Mouse (Mus musculus) heart, embryonic 11.5 days (tissue): ENCODE results near the gene 4930524J08Rik. TPM values are rescaled to one million over a fixed set of nuclear protein-coding genes. Genes with fewer than 3 reads are reported as not detected.

Experiments used
- ATAC-seq: fragments of 200-750 bp; cut with Nextera tagmentation; replicated peaks from 2 replicates; pipeline ENCODE4 v1.8.0; 2017; ENCODE audit warnings: moderate library complexity; ENCODE audit not compliant: insufficient number of reproducible peaks, low FRiP score, low TSS enrichment
- H3K27ac ChIP-seq: fragments of 300-500 bp; sonication (generic); 2 replicates; pipeline ENCODE4 v1.5.1; 2014; ENCODE audit warnings: mild to moderate bottlenecking, low read depth, low read length
- H3K27me3 ChIP-seq: fragments of 300-500 bp; sonication (generic); 2 replicates; pipeline ENCODE4 v1.6.1; 2014; ENCODE audit warnings: mild to moderate bottlenecking, low read length, mixed read lengths; ENCODE audit not compliant: control insufficient read depth, insufficient read depth
- H3K36me3 ChIP-seq: fragments of 300-500 bp; sonication (generic); 2 replicates; pipeline ENCODE4 v1.6.1; 2014; ENCODE audit warnings: mild to moderate bottlenecking, low read length, moderate library complexity, mixed read lengths; ENCODE audit not compliant: control insufficient read depth, insufficient read depth
- H3K4me1 ChIP-seq: fragments of 300-500 bp; sonication (generic); 2 replicates; pipeline ENCODE4 v1.6.1; 2014; ENCODE audit warnings: low read length; ENCODE audit not compliant: control insufficient read depth, insufficient read depth
- H3K4me2 ChIP-seq: fragments of 300-500 bp; sonication (generic); 2 replicates; pipeline ENCODE4 v1.6.1; 2014; ENCODE audit warnings: mild to moderate bottlenecking, moderate library complexity
- H3K4me3 ChIP-seq: fragments of 300-500 bp; sonication (generic); 2 replicates; pipeline ENCODE4 v1.5.1; 2014; ENCODE audit warnings: low read depth, low read length
- H3K9ac ChIP-seq: fragments of 300-500 bp; sonication (generic); 2 replicates; pipeline ENCODE4 v1.6.1; 2014; ENCODE audit warnings: mild to moderate bottlenecking, low read depth, low read length, moderate library complexity
- H3K9me3 ChIP-seq: fragments of 300-500 bp; sonication (generic); replicated peaks from 2 replicates; pipeline ENCODE4 v1.6.1; 2016; ENCODE audit warnings: low read length; ENCODE audit not compliant: control insufficient read depth
- WGBS: fragments of 180-500 bp; shearing (Covaris S2); extraction: QIAGEN DNeasy Blood & Tissue Kit; methylation state at CpG from one replicate; pipeline ENCODE4 v1.1.7; 2014; ENCODE audit not compliant: insufficient replicate concordance; 5-methylcytosine and 5-hydroxymethylcytosine counted together
- polyA plus RNA-seq: library from polyadenylated mRNA; unstranded; fragments of >200 nt; fragmentation: Nextera tagmentation; extraction: Ambion mirVana; gene quantifications from 2 replicates; pipeline ENCODE4 v1.2.1, GENCODE M21; 2014

4930524J08Rik gene
- polyA plus RNA-seq, 1 experiment from 2014 or later: 1.7 TPM

GRCm38 (mm10) chr5:99959236-99959936 lies 19.5 kb upstream of the 4930524J08Rik start:
- no peaks in the 10 kb centered on the region for H3K4me1 ChIP-seq
- peaks cover 17% of the 10 kb centered on the region for H3K36me3 ChIP-seq
- H3K4me3 ChIP-seq: no peak overlapping the region
- H3K27ac ChIP-seq: no peak overlapping the region
- H3K9me3 ChIP-seq: no peaks in the 10 kb centered on the region
- no peak for ATAC-seq
- no peaks in the 10 kb centered on the region for H3K27me3 ChIP-seq
- H3K9ac ChIP-seq: no peak overlapping the region
- WGBS: 86% methylated on average over 2 of the region's 2 CpGs
- H3K4me2 ChIP-seq: no peak overlapping the region

DNA sequence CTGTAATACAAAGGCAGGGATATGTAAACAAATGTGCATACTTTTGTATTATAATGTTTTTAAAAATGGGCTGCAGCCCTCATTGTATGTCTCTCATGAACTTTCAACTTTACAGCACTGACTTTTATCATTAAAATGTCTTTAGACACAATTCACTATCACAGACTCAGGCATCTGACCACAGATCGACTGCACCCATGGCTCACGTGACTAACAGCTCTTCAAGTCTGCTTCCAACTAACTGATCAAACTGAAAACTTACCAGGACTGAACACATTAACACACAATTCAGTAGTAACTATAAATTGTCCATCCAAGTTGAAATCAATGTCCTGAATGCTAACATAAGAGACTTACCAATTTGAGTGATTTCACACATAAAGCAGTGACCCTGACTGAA lies 18.9 kb upstream of the 4930524J08Rik start:
- H3K27me3 ChIP-seq: no peaks in the 10 kb centered on the region
- no peaks in the 10 kb centered on the region for H3K9me3 ChIP-seq
- ATAC-seq: no peak
- no peak overlapping the region for H3K4me3 ChIP-seq
- H3K4me2 ChIP-seq: no peak overlapping the region
- no peaks in the 10 kb centered on the region for H3K4me1 ChIP-seq
- H3K9ac ChIP-seq: no peak overlapping the region
- 86% methylated on average over 2 of the region's 2 CpGs for WGBS
- no peak overlapping the region for H3K27ac ChIP-seq
- peaks cover 19% of the 10 kb centered on the region for H3K36me3 ChIP-seq

DNA sequence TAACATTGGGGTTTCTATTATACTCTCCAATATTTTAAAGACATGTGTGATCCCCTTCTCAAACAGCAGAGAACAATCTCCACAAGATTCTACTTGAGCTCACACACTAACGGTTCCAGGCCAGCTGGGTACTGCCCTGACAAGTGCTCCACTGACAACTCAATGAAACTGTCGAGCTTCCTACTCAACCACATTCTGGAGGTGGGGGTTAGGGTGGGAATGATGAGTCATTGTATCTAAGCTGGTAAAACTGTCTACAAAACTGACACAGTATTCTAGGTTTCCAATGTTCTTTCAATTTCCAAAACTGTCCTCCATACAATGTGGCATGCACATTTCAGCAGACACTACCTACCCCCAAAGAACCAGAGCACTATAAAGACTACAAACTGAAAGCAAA lies 4.9 kb upstream of the 4930524J08Rik start:
- H3K4me2 ChIP-seq: peak overlapping the region; percentile 50
- no peaks in the 10 kb centered on the region for H3K9me3 ChIP-seq
- 13% methylated on average over 2 of the region's 2 CpGs for WGBS
- no peak overlapping the region for H3K9ac ChIP-seq
- ATAC-seq: no peak
- no peaks in the 10 kb centered on the region for H3K27me3 ChIP-seq
- peaks cover 29% of the 10 kb centered on the region for H3K4me1 ChIP-seq
- no peak overlapping the region for H3K27ac ChIP-seq
- H3K36me3 ChIP-seq: peaks cover 3% of the 10 kb centered on the region; the same call in 1 of the 2 replicates
- H3K4me3 ChIP-seq: no peak overlapping the region

DNA sequence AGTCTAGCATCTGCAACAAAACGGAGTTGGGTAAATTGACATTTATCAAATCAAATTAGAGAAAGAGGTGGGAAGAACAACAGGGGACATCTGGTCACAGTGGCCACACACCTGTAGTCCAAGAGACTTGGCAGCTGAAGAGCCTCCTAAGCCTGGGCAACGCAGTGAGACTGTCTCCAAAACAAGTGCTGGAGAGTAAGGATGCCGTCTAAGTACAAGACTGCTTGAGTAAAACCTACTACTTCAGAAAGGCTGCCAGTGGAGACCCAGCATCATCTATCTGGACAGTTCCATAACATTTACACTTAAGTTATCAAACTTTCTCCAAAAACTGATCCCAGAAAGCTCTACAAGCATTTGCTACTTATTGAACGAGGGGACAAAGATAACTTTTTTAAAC lies 3.8 kb upstream of the 4930524J08Rik start:
- peak overlapping the region; percentile 22 for H3K4me3 ChIP-seq

GRCm38 (mm10) chr5:99975776-99976175 lies 3.1 kb upstream of the 4930524J08Rik start:
- Histone ChIP-seq H3K27me3 (no peaks in the 10 kb centered on the region), H3K4me1 (peaks cover 26% of the 10 kb centered on the region), H3K27ac (no peak overlapping the region), H3K9ac (no peak overlapping the region), H3K4me3 (peak overlapping the region; percentile 30), H3K4me2 (peak overlapping the region; percentile 86), H3K9me3 (no peaks in the 10 kb centered on the region), H3K36me3 (peaks cover 2% of the 10 kb centered on the region; the same call in 1 of the 2 replicates)
- WGBS: 62% methylated on average over 1 of the region's 1 CpGs
- ATAC-seq: no peak

More for the DNA sequence above, 3.8 kb upstream of the 4930524J08Rik start:
- no peak overlapping the region for H3K9ac ChIP-seq
- 49% methylated on average over 4 of the region's 4 CpGs for WGBS
- no peaks in the 10 kb centered on the region for H3K9me3 ChIP-seq
- ATAC-seq: no peak
- H3K27me3 ChIP-seq: no peaks in the 10 kb centered on the region
- H3K4me2 ChIP-seq: peak overlapping the region; percentile 50
- H3K36me3 ChIP-seq: peaks cover 3% of the 10 kb centered on the region; the same call in 1 of the 2 replicates
- H3K4me1 ChIP-seq: peaks cover 26% of the 10 kb centered on the region
- no peak overlapping the region for H3K27ac ChIP-seq

- ATAC-seq: no peak
- peaks cover 26% of the 10 kb centered on the region for H3K4me1 ChIP-seq
- 16% methylated on average over 8 of the region's 8 CpGs for WGBS
- peak overlapping the region; percentile 97 for H3K4me3 ChIP-seq
- H3K27ac ChIP-seq: no peak overlapping the region
- no peaks in the 10 kb centered on the region for H3K27me3 ChIP-seq
- H3K9ac ChIP-seq: peak overlapping the region; percentile 99
- H3K9me3 ChIP-seq: no peaks in the 10 kb centered on the region
- no peaks in the 10 kb centered on the region for H3K36me3 ChIP-seq
- H3K4me2 ChIP-seq: peak overlapping the region; percentile 86
These were observed 2.4 kb upstream of the 4930524J08Rik start for GRCm38 (mm10) chr5:99976334-99976955.

DNA sequence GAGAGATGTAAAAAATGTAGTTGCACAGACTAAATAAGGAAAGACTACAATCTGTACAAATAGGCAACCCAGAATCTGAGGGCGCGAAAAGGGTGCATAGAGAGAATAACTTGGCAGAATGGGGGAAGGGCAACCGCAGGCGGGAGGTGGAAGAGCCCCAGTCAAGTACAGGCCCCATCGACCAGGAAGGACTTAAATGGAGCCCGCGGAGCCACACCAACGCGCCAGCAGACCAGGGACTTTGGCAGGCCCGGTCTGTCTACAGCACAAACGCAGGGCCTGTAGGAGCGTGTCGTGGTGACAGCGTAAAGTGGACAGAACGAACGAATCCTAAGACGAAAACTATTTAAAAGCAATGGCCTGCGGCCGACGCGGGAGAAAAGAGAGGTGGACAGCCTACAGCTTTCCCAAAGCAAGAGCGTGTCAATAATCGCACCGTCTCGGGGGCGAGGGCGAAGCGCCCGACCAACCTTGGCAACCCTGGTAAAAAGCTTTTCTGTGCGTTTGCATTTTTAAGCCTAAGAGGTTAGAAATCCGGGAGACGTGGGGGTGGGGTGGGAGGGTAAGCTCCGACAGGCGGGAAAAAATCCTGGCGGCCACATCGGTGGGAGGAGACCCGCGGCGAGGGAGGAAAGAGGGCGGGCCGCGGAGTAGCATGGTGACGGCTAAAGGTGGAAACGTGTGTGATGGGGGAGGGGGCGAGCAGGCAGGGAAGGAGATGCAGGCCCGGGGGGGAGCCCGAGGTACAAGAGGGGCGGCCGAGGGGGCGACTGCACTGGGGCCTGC lies 1.2 kb upstream of the 4930524J08Rik start:
- Histone ChIP-seq H3K36me3 (no peaks in the 10 kb centered on the region), H3K9me3 (no peaks in the 10 kb centered on the region), H3K9ac (peak overlapping the region; percentile 99), H3K27ac (peak overlapping the region; percentile 100), H3K4me3 (peak overlapping the region; percentile 97), H3K4me1 (peaks cover 26% of the 10 kb centered on the region), H3K4me2 (peak overlapping the region; percentile 86), H3K27me3 (no peaks in the 10 kb centered on the region)
- ATAC-seq: peak; percentile 58
- 0% methylated on average over 44 of the region's 50 CpGs for WGBS

- H3K4me3 ChIP-seq: no peak overlapping the region
- H3K9me3 ChIP-seq: no peaks in the 10 kb centered on the region
- H3K4me1 ChIP-seq: no peaks in the 10 kb centered on the region
- WGBS: 88% methylated on average over 9 of the region's 9 CpGs
- no peak for ATAC-seq
- H3K27ac ChIP-seq: no peak overlapping the region
- H3K9ac ChIP-seq: no peak overlapping the region
- no peaks in the 10 kb centered on the region for H3K36me3 ChIP-seq
- H3K4me2 ChIP-seq: no peak overlapping the region
- H3K27me3 ChIP-seq: no peaks in the 10 kb centered on the region
These were observed 4.7 kb downstream of the 4930524J08Rik start for GRCm38 (mm10) chr5:99983452-99984061.
